Mouse (Mus musculus) liver, embryonic 14.5 days (tissue): Measurements from ENCODE around the gene Upp2. TPM values are rescaled to one million over a fixed set of nuclear protein-coding genes. Genes with fewer than 3 reads are reported as not detected.
A peak's percentile ranks its signal among the peaks of the same experiment; 100 is the strongest.

Experiments used
- ATAC-seq: fragments of 200-750 bp; cut with Nextera tagmentation; 2 replicates; pipeline ENCODE4 v1.8.0; 2017; ENCODE audit warnings: moderate number of reproducible peaks, mild to moderate bottlenecking, moderate library complexity; ENCODE audit not compliant: insufficient read depth
- DNase-seq, 3 experiments: peaks; one replicate each; pipeline ENCODE4 v3.0.0-alpha.2; 2012 to 2013; ENCODE audit warnings: low read depth in 3 of 3, low spot score in 3 of 3
- H3K27ac ChIP-seq: fragments of 300-500 bp; sonication (generic); 2 replicates; pipeline ENCODE4 v1.5.1; 2014; ENCODE audit warnings: moderate library complexity, mild to moderate bottlenecking, control low read depth, inconsistent platforms
- H3K27me3 ChIP-seq: fragments of 300-500 bp; sonication (generic); 2 replicates; pipeline ENCODE4 v1.6.1; 2014; ENCODE audit warnings: mild to moderate bottlenecking, low read length, moderate library complexity; ENCODE audit not compliant: control insufficient read depth, insufficient read depth
- H3K36me3 ChIP-seq: fragments of 300-500 bp; sonication (generic); replicated peaks from 2 replicates; pipeline ENCODE4 v1.6.1; 2014; ENCODE audit warnings: low read depth; ENCODE audit not compliant: control insufficient read depth, insufficient read depth
- H3K4me1 ChIP-seq, 2 experiments: fragments of 200-500 bp in 1 of 2; fragments of 300-500 bp in 1 of 2; sonication (generic) in 1 of 2; replicated peaks; 2 replicates each; pipeline ENCODE4 v1.6.1; 2012 to 2014; ENCODE audit warnings: antibody characterized with exemption in 1 of 2, inconsistent platforms in 1 of 2, low read length in 1 of 2; ENCODE audit not compliant: control insufficient read depth in 2 of 2, insufficient read depth in 2 of 2
- H3K4me2 ChIP-seq: fragments of 300-500 bp; sonication (generic); 2 replicates; pipeline ENCODE4 v1.6.1; 2014; ENCODE audit warnings: low read depth, mild to moderate bottlenecking, control low read depth, moderate library complexity
- H3K4me3 ChIP-seq, 2 experiments: fragments of 200-500 bp in 1 of 2; fragments of 300-500 bp in 1 of 2; sonication (generic) in 1 of 2; 2 replicates each; pipeline ENCODE4 v1.5.1; 2012 to 2014; ENCODE audit warnings: low read depth in 2 of 2, low read length in 2 of 2, mild to moderate bottlenecking in 2 of 2, control low read depth in 1 of 2, inconsistent platforms in 1 of 2, moderate library complexity in 1 of 2; ENCODE audit not compliant: insufficient read depth in 1 of 2
- H3K9ac ChIP-seq: fragments of 300-500 bp; sonication (generic); replicated peaks from 2 replicates; pipeline ENCODE4 v1.6.1; 2014; ENCODE audit warnings: mild to moderate bottlenecking, control low read depth, moderate library complexity
- H3K9me3 ChIP-seq: fragments of 300-500 bp; sonication (generic); 2 replicates; pipeline ENCODE4 v1.6.1; 2016; ENCODE audit warnings: low read length, mixed read lengths; ENCODE audit not compliant: control insufficient read depth
- CTCF ChIP-seq: IDR thresholded peaks from 2 replicates; pipeline ENCODE4 v1.5.1; 2016; ENCODE audit warnings: antibody characterized with exemption, low read depth, control low read depth
- EP300 ChIP-seq: IDR thresholded peaks from 2 replicates; pipeline ENCODE4 v1.6.1; 2016; ENCODE audit warnings: antibody characterized with exemption, low read depth
- WGBS: fragments of 180-500 bp; shearing (Covaris S2); extraction: QIAGEN DNeasy Blood & Tissue Kit; methylation state at CpG from one replicate; pipeline ENCODE4 v1.1.7; 2014; ENCODE audit not compliant: insufficient replicate concordance; 5-methylcytosine and 5-hydroxymethylcytosine counted together
- polyA plus RNA-seq, 2 experiments: library from polyadenylated mRNA; depleted of rRNA in 1 of 2; stranded (reverse) in 1 of 2; unstranded in 1 of 2; fragments of >200 nt; fragmentation: Nextera tagmentation in 1 of 2; extraction: Ambion mirVana in 1 of 2; gene quantifications; 2 replicates each; pipeline versions ENCODE4 v1.2.1 to v1.2.3; 2012 to 2014

Upp2 gene
- polyA plus RNA-seq (2012; rRNA removed): 1.1 TPM in 2 replicates
- polyA plus RNA-seq (2014; fragmentation: Nextera tagmentation; extraction: Ambion mirVana): 1.1 and 1.4 TPM in 2 replicates

DNA sequence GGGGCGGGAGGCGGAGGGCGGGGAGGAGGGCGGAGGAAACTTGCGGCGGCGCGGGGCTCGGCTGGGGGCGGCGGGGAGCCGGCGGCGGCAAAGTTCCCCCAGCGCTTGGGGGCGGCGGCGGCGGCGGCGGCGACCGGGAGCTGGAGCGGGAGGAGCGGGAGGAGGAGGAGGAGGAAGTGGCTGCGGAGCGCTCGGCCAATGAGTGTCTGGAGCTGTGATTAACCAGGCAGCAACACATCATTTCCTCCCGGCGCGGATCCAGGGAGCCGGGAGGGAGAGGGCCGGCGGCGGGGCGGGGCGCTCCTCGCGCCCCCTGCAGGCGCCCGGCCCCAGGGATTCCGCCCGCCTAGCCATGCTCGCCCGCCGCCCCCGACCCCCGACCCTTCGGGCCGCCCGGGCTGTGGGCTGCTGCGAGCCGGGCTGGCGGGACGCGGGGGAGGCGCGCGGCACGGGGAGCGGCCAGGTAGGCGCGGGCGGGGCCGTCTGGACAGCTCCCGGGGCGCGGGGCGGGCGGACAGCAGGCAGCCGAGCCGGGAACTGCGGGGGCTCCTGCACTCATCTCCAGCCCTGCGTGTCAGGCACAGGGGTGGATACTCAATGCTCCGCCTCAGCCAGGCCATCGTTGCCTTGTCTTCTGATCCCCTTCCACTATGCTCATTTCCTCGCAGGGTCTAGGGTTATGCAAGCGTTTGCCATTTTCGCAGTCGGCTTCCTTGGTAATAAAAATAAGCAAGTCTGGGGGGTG is at the start of gene Upp2, which contains the start of gene Acvr1:
Upp2 (plus strand) TSS at position 233 of the 745 bp plus-strand sequence.
Acvr1 (minus strand) TSS at position 92 of the 745 bp plus-strand sequence.
- TF ChIP-seq CTCF (no peak), EP300 (no peak)
- Histone ChIP-seq H3K4me3 (peak within 1 kb of the TSS; percentile 54 to 70), H3K36me3 (no peaks in the 10 kb centered on the region), H3K4me2 (peak within 1 kb of the TSS; percentile 61), H3K9ac (peak within 1 kb of the TSS; percentile 37; the same call in 1 of the 2 replicates), H3K9me3 (no peaks in the 10 kb centered on the region), H3K4me1 (peaks cover 0 to 7% of the 10 kb centered on the region in 2 experiments; a peak in 2 of 4 replicates), H3K27ac (no peak within 1 kb of the TSS), H3K27me3 (peaks cover 24% of the 10 kb centered on the region)
- DNase-seq (peak in 1 of 3 experiments; percentile 27), ATAC-seq (peak; percentile 81)
- WGBS: 2% methylated on average over 50 of the region's 80 CpGs

DNA sequence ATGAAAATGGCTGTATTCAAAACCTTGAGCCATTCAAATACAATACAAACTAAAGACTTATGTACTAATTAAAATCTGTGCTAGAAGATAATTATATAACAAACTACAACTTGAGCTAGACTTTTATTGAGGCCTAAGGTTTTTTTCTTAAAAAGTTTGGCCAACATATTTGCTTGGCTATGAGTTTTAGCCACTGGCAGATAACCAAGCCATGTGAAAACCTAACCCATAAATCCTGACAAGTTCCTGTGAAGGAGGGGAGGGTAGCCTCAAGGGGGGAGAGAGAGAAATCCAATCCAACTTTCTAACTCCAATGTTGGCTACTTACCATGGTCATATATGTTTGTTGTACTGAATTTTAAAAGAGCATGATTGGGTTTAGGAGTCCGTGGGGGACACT is 48.6 kb upstream of the Upp2 start:
- no peak for DNase-seq
- Histone ChIP-seq H3K36me3 (no peaks in the 10 kb centered on the region), H3K27ac (no peak overlapping the region), H3K4me2 (no peak overlapping the region), H3K9ac (no peak overlapping the region), H3K4me3 (no peak overlapping the region), H3K27me3 (no peaks in the 10 kb centered on the region), H3K4me1 (peaks cover 0 to under 1% of the 10 kb centered on the region in 2 experiments; a peak in 1 of 4 replicates), H3K9me3 (no peaks in the 10 kb centered on the region)
- ATAC-seq: no peak
- TF ChIP-seq CTCF: no peak
- TF ChIP-seq EP300: no peak
- 59% methylated on average over 1 of the region's 1 CpGs for WGBS

DNA sequence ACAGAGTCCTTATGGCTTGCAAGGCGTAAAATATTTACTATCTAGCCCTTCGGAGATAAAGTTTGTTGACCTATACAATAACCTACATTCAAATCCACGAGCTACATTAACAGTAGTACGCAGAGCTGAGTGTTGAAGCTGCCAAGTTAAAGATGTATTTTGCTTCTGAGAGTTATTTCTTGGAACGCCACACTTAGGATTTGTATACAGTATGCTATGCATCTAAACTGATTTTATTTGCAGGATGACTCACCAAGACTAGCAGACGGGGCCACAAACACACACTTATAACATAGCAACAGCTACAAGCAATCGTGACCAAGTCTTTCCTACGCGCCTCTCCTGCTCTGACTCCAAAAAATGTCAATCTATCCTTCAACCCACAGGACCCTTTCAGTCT is 46.4 kb upstream of the Upp2 start:
- Histone ChIP-seq H3K27ac (no peak overlapping the region), H3K9me3 (no peaks in the 10 kb centered on the region), H3K9ac (no peak overlapping the region), H3K27me3 (no peaks in the 10 kb centered on the region), H3K4me1 (no peaks in the 10 kb centered on the region), H3K4me2 (no peak overlapping the region), H3K36me3 (no peaks in the 10 kb centered on the region), H3K4me3 (no peak overlapping the region)
- no peak for ATAC-seq
- DNase-seq: no peak
- no peak for TF ChIP-seq EP300
- TF ChIP-seq CTCF: no peak
- 74% methylated on average over 9 of the region's 9 CpGs for WGBS

DNA sequence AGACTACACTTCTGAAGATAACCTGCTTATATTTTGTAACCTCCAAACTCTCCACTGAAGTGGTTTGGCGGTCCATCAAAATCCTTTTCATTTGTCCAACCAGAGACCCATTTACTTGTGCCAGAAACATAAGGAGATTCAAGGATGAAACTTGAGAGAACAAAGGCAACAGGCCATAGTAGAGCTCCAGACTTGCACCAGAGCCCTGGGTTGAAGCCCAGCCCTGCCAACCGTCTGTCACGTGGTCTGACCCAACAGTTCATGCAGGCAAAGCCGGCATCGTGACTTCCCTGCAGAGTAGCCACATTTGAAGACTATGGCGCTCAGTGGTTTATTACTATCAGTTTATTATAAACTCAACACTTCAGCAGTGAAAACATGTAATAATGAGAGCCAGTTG is 45.5 kb upstream of the Upp2 start:
- no peaks in the 10 kb centered on the region for H3K9me3 ChIP-seq
- no peak for DNase-seq
- no peak for TF ChIP-seq CTCF
- no peak for TF ChIP-seq EP300
- H3K36me3 ChIP-seq: no peaks in the 10 kb centered on the region
- no peak for ATAC-seq
- 63% methylated on average over 6 of the region's 6 CpGs for WGBS
- no peaks in the 10 kb centered on the region for H3K4me1 ChIP-seq
- no peak overlapping the region for H3K27ac ChIP-seq
- H3K9ac ChIP-seq: no peak overlapping the region
- H3K4me2 ChIP-seq: no peak overlapping the region
- H3K4me3 ChIP-seq: no peak overlapping the region
- H3K27me3 ChIP-seq: no peaks in the 10 kb centered on the region

DNA sequence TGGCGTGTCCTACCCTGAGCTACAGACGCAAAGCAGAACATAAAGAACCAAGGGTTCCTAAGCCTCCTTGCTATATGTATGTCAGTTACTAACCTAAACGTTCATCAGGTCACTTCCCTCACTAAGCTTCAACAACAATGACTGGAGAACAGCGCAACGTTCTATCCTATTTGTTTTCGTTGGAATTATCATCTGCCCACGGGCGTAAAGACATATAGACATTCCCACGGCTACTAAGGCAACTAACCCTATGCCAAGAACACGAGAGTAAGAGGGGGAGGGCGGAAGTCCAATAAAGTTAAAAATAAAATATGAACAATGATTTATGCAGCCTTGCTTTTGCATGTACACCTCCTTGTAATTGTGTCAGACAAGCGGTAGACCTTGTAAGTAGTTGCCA is 44.0 kb upstream of the Upp2 start:
- no peak for ATAC-seq
- no peak overlapping the region for H3K9ac ChIP-seq
- no peaks in the 10 kb centered on the region for H3K27me3 ChIP-seq
- H3K4me1 ChIP-seq: no peaks in the 10 kb centered on the region
- DNase-seq: no peak
- 66% methylated on average over 12 of the region's 12 CpGs for whole genome bisulfite sequencing
- no peaks in the 10 kb centered on the region for H3K9me3 ChIP-seq
- no peaks in the 10 kb centered on the region for H3K36me3 ChIP-seq
- TF ChIP-seq EP300 (no peak), CTCF (no peak)
- no peak overlapping the region for H3K4me3 ChIP-seq
- H3K4me2 ChIP-seq: no peak overlapping the region
- no peak overlapping the region for H3K27ac ChIP-seq
